Comparison of ENCODE assay signal across 16 mouse cellular contexts in the genomic region with DNA sequence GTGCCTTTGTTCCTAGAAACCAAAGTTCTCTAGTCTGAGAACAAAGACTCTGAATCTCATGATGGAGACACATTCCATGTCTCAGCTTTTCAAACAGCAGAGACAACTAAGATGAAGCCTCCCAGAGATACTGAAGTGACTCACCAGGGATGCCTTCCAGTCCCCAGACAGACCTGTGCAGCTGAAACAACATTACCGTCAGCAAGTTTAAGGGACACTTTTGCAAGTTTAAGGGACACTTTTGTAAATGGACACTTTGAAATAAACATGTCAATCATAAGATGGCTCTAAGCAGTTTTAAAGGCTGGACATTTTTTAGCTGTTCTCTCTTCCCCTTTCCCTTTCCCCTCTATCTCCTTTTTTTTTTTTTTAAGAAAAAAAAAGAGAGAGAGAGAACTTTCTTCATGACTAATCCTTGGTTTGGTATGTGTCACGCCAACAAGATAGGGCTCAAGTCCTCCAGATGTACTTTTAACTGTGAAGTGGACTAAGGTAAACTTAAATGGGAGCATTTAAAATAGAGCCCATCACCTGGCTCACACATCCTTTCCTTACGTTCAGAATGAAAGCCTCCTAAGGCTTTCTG. TPM values are rescaled to one million over a fixed set of nuclear protein-coding genes. Genes with fewer than 3 reads are reported as not detected.
A peak's percentile ranks its signal among the peaks of the same experiment; 100 is the strongest.
DNase-seq lines count a peak whose midpoint lies in the region; ATAC-seq and TF ChIP-seq lines count a peak whose summit lies in the region.
"Had no signal": no experiment of that assay in that cellular context is flagged by ENCODE, and none has a peak within 500 bp of the region (broad histone marks: within the 10 kb centered on the region; RNA-seq: fewer than 3 reads in every experiment).

No protein-coding gene starts in this region.

- H3K4me1 ChIP-seq in heart, adult 2 months (ENCODE audit: control insufficient read depth, insufficient read depth, low read length), result peaks cover 9% of the 10 kb centered on the region
- H3K4me1 ChIP-seq in kidney, postnatal 0 days (replicated peaks; ENCODE audit: insufficient read depth, low read length), result 0 out of 2 replicates have a peak, but pooled peaks cover 3% of the 10 kb centered on the region

- peak overlapping the region; percentile 66 for H3K4me3 ChIP-seq in heart, adult 2 months
- H3K4me3 ChIP-seq in kidney, postnatal 0 days (replicated peaks; ENCODE audit: low read depth, low read length), result 0 out of 2 replicates have a peak overlapping the region, but pooled peaks have one; percentile 2
- H3K4me3 ChIP-seq: hindbrain, embryonic 12.5 days had no signal

- no peak for TF ChIP-seq CTCF in heart, adult 2 months (IDR thresholded peaks at IDR 0.05)
- TF ChIP-seq CTCF in kidney, postnatal 0 days (IDR thresholded peaks at IDR 0.05; ENCODE audit: low read depth), result no peak

- H3K27me3 ChIP-seq in heart, adult 2 months (ENCODE audit: control insufficient read depth, insufficient read depth, low read length), result no peaks in the 10 kb centered on the region
- no peaks in the 10 kb centered on the region for H3K27me3 ChIP-seq in kidney, postnatal 0 days (ENCODE audit: insufficient read depth, low read length)
- H3K27me3 ChIP-seq: hindbrain, embryonic 12.5 days; Patski had no signal

- no peak for TF ChIP-seq EP300 in heart, adult 2 months (IDR thresholded peaks at IDR 0.05; ENCODE audit: insufficient read depth, low read depth, low read length)

- H3K36me3 ChIP-seq in heart, adult 2 months (ENCODE audit: control insufficient read depth, insufficient read depth, low read length), result peaks cover 25% of the 10 kb centered on the region
- no peaks in the 10 kb centered on the region for H3K36me3 ChIP-seq in kidney, postnatal 0 days (ENCODE audit: insufficient read depth, low read length)
- H3K36me3 ChIP-seq: hindbrain, embryonic 12.5 days had no signal

- H3K27ac ChIP-seq in heart, adult 2 months, result peak overlapping the region; percentile 99
- no peak overlapping the region for H3K27ac ChIP-seq in kidney, postnatal 0 days
- H3K27ac ChIP-seq: hindbrain, embryonic 12.5 days had no signal

- intact Hi-C loops in heart, adult 2 months (cut with DNase I), result no loop called here
- intact Hi-C loops in heart, postnatal 10 days (cut with DNase I), result loop anchor here (2.0 kb wide), 1 partner anchor 95 kb away; no protein-coding TSS in a partner anchor
- intact Hi-C loops in left cerebral cortex, postnatal 10 days (cut with DNase I), result no loop called here

- 32% methylated on average over 3 of the region's 3 CpGs for WGBS in heart, adult 2 months
- WGBS in kidney, postnatal 0 days, result 33% methylated on average over 3 of the region's 3 CpGs

- peak overlapping the region; percentile 34; the same call in 1 of the 2 replicates for H3K9ac ChIP-seq in heart, adult 2 months (ENCODE audit: low read depth, low read length)
- no peak overlapping the region for H3K9ac ChIP-seq in kidney, postnatal 0 days (ENCODE audit: low read depth, low read length)
- H3K9ac ChIP-seq: hindbrain, embryonic 12.5 days had no signal

- no peak for TF ChIP-seq POLR2A in heart, adult 2 months (IDR thresholded peaks at IDR 0.05; ENCODE audit: insufficient read depth, low read depth, low read length)

- H3K79me2 ChIP-seq in heart, adult 2 months (replicated peaks; ENCODE audit: control insufficient read depth, insufficient read depth, low read length), result no peaks in the 10 kb centered on the region

- no peak for DNase-seq in heart, adult 2 months
- DNase-seq in heart, postnatal 10 days, result no peak
- DNase-seq in kidney, postnatal 0 days (ENCODE audit: low spot score), result no peak
- no peak for DNase-seq in kidney, postnatal 25 days
- DNase-seq in 416B (ENCODE audit: low read depth), result peak; percentile 58
- no peak for DNase-seq in left cerebral cortex, postnatal 10 days (ENCODE audit: extremely low spot score in 1 of 2, low spot score in 2 of 2)
- DNase-seq in layer of hippocampus, adult 8-10 months (ENCODE audit: low spot score in 2 of 2), result no peak
- DNase-seq: adrenal gland, adult 2 months; kidney, postnatal 10 days; right cerebral cortex, postnatal 14 days; thymus, postnatal 25 days had no signal

- H3K9me3 ChIP-seq in kidney, postnatal 0 days (replicated peaks; ENCODE audit: low read length), result no peaks in the 10 kb centered on the region
- H3K9me3 ChIP-seq: hindbrain, embryonic 12.5 days had no signal

- ATAC-seq in kidney, postnatal 0 days (replicated peaks; ENCODE audit: low FRiP score, low read depth), result no peak
- peak; percentile 7; the same call in 1 of the 2 replicates for ATAC-seq in granulocyte monocyte progenitor cell, adult 5-6 weeks (replicated peaks; ENCODE audit: poor library complexity, severe bottlenecking)
- ATAC-seq: midbrain, embryonic 16.5 days; Patski had no signal

- H3K4me2 ChIP-seq in kidney, postnatal 0 days (ENCODE audit: low read length), result peak overlapping the region; percentile 31
- H3K4me2 ChIP-seq: hindbrain, embryonic 12.5 days had no signal

RNA-seq across cellular contexts. Expression of gene Cd93, which starts 3.6 kb away (rescaled TPM):
- total RNA-seq in heart, adult 2 months (2021), result 10 to 100 TPM; 47.8 to 51.8 TPM
- 28.1 and 52.2 TPM in 2 replicates for polyA plus RNA-seq in heart, adult 2 months (2012; rRNA removed)
- 100 to 1,000 TPM; 163 to 201 TPM for total RNA-seq in heart, postnatal 10 days (2021)
- 17.0 and 17.5 TPM in 2 replicates for polyA plus RNA-seq in kidney, postnatal 0 days (2015; fragmentation: Nextera tagmentation; extraction: Ambion mirVana)
- total RNA-seq in granulocyte monocyte progenitor cell, adult 5-6 weeks (2014; fragmentation: Nextera tagmentation), result 148 and 150 TPM in 2 replicates
- total RNA-seq in granulocyte monocyte progenitor cell, adult 5-6 weeks (2017), result 145 TPM in 2 replicates
- total RNA-seq in left cerebral cortex, postnatal 10 days (2021), result 10 to 100 TPM; 20.1 to 21.8 TPM
- 1 to 10 TPM; 3.1 to 4.3 (median 3.6) TPM for total RNA-seq in layer of hippocampus, adult 8-10 months (2022)

RNA-seq across cellular contexts. Expression of gene Thbd, which starts 31.8 kb away (rescaled TPM):
- total RNA-seq in heart, adult 2 months (2021), result 10 to 100 TPM; 41.7 to 47.8 TPM
- 38.9 and 65.0 TPM in 2 replicates for polyA plus RNA-seq in heart, adult 2 months (2012; rRNA removed)
- total RNA-seq in heart, postnatal 10 days (2021), result 10 to 100 TPM; 54.0 to 55.4 TPM
- 14.7 and 14.8 TPM in 2 replicates for polyA plus RNA-seq in kidney, postnatal 0 days (2015; fragmentation: Nextera tagmentation; extraction: Ambion mirVana)
- 9.7 and 14.6 TPM in 2 replicates for total RNA-seq in granulocyte monocyte progenitor cell, adult 5-6 weeks (2014; fragmentation: Nextera tagmentation)
- 11.8 and 13.0 TPM in 2 replicates for total RNA-seq in granulocyte monocyte progenitor cell, adult 5-6 weeks (2017)
- total RNA-seq in left cerebral cortex, postnatal 10 days (2021), result 1 to 10 TPM; 9.3 TPM
- 10 to 100 TPM in 1 of 4 experiments, 1 to 10 TPM in 3; 5.9 to 10.5 (median 7.9) TPM for total RNA-seq in layer of hippocampus, adult 8-10 months (2022)
- polyA plus RNA-seq: Patski had no signal

RNA-seq across cellular contexts. Expression of gene Sstr4, which starts 44.6 kb away (rescaled TPM):
- 1 to 10 TPM; 1.1 to 2.0 TPM for total RNA-seq in heart, adult 2 months (2021)
- 1.4 and 2.4 TPM in 2 replicates for polyA plus RNA-seq in heart, adult 2 months (2012; rRNA removed)
- total RNA-seq in heart, postnatal 10 days (2021), result under 1 TPM; 0.77 to 0.89 TPM
- 0.16 and 0.19 TPM in 2 replicates for polyA plus RNA-seq in kidney, postnatal 0 days (2015; fragmentation: Nextera tagmentation; extraction: Ambion mirVana)
- total RNA-seq in granulocyte monocyte progenitor cell, adult 5-6 weeks (2014; fragmentation: Nextera tagmentation), result not detected in 2 replicates
- total RNA-seq in granulocyte monocyte progenitor cell, adult 5-6 weeks (2017), result not detected in 2 replicates
- total RNA-seq in left cerebral cortex, postnatal 10 days (2021), result 10 to 100 TPM; 39.1 to 41.7 TPM
- 10 to 100 TPM; 54.3 to 76.5 (median 65.3) TPM for total RNA-seq in layer of hippocampus, adult 8-10 months (2022)
- polyA plus RNA-seq: liver, embryonic 16.5 days; Patski had no signal

Comparison
In these comparisons a context has a peak if more than half of its experiments do, and no peak if none do; other contexts are left out.
1. RNA of gene Sstr4, which starts 44.6 kb away (total RNA-seq): 54.3 to 76.5 TPM in layer of hippocampus, adult 8-10 months and 39.1 to 41.7 TPM in left cerebral cortex, postnatal 10 days; 1.1 to 2.0 TPM in heart, adult 2 months, 0.77 to 0.89 TPM in heart, postnatal 10 days and not detected in granulocyte monocyte progenitor cell, adult 5-6 weeks; every median in the first group is over 10 times any median in the second.